Mouse (Mus musculus) megakaryocyte, embryonic 14.5 days (primary cell): ENCODE data around the gene Upk3b. TPM values are rescaled to one million over a fixed set of nuclear protein-coding genes. Genes with fewer than 3 reads are reported as not detected.

Source experiments
- H3K27me3 ChIP-seq: replicated peaks from 2 replicates; pipeline ENCODE3; 2012; ENCODE audit warnings: inconsistent platforms
- H3K36me3 ChIP-seq: replicated peaks from 2 replicates; pipeline ENCODE3; 2012; ENCODE audit warnings: low read length, inconsistent platforms, mixed read lengths
- H3K4me1 ChIP-seq: 2 replicates; pipeline ENCODE4 v1.6.1; 2012; ENCODE audit warnings: inconsistent platforms
- H3K4me3 ChIP-seq: replicated peaks from 2 replicates; pipeline ENCODE3; 2012; ENCODE audit warnings: moderate library complexity, mild to moderate bottlenecking, inconsistent platforms
- H3K9me3 ChIP-seq: 2 replicates; pipeline ENCODE4 v1.6.1; 2012; ENCODE audit warnings: inconsistent platforms
- FLI1 ChIP-seq: IDR thresholded peaks from 2 replicates; pipeline ENCODE4 v1.6.1; 2012; ENCODE audit warnings: low read length, inconsistent platforms, mixed read lengths
- GATA1 ChIP-seq: IDR thresholded peaks from 3 replicates; pipeline ENCODE4 v1.6.1; 2012; ENCODE audit warnings: mixed read lengths, low read length, inconsistent platforms, borderline replicate concordance
- polyA plus RNA-seq: library from polyadenylated mRNA; stranded (reverse); fragments of >175 nt; gene quantifications from 2 replicates; pipeline ENCODE4 v1.2.3, GENCODE M21; 2012; ENCODE audit warnings: low replicate concordance; ENCODE audit not compliant: insufficient read depth

Upk3b gene
- polyA plus RNA-seq, 1 experiment, result 0.06 TPM

DNA sequence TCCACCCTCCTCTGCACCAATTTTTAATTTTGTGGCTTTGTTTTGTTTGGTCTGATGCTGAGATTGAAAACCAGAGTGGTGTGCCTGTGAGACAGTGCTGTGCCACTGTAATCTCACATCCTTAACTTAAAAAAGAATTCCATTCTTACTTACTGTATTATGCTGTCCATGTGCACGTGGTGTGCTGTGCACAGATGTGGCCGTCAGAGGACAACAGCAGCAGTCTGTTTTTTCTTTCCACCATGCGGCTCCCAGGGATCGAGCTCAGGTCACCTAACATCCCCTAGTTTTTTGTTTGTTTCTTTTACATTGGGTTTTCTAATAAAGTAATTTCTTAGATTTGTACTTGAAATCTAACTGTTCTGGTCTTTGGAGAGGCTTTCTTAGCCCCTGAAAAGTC lies 33.8 kb upstream of the Upk3b start:
- Histone ChIP-seq H3K27me3 (no peaks in the 10 kb centered on the region), H3K4me1 (peaks cover 74% of the 10 kb centered on the region), H3K4me3 (no peak overlapping the region), H3K9me3 (no peaks in the 10 kb centered on the region), H3K36me3 (peaks cover 47% of the 10 kb centered on the region)
- TF ChIP-seq FLI1 (no peak), GATA1 (no peak)

DNA sequence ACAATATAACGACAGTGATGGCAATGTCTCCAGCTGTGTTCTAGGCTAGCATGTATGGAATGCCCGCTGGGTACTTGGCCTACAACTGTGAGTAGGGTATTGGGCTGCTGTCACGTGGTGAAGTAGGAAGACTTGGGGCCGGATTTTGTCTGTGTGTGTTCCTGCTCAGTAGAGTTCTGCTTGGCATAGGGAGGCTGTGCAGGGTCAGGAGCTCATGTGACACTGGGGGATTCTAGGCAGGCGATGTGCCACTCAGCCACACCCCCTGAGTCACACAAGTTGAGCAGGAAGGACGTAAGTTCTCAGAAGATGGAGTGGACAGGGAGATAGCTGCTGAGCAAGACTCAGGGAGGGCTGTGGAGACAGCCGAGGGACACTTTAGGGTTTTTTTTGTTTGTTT lies 30.6 kb upstream of the Upk3b start:
- peaks cover 59% of the 10 kb centered on the region for H3K4me1 ChIP-seq
- H3K9me3 ChIP-seq, result no peaks in the 10 kb centered on the region
- peaks cover 56% of the 10 kb centered on the region for H3K36me3 ChIP-seq
- H3K4me3 ChIP-seq, result peak overlapping the region; percentile 62
- no peaks in the 10 kb centered on the region for H3K27me3 ChIP-seq
- TF ChIP-seq FLI1 (no peak), GATA1 (no peak)

DNA sequence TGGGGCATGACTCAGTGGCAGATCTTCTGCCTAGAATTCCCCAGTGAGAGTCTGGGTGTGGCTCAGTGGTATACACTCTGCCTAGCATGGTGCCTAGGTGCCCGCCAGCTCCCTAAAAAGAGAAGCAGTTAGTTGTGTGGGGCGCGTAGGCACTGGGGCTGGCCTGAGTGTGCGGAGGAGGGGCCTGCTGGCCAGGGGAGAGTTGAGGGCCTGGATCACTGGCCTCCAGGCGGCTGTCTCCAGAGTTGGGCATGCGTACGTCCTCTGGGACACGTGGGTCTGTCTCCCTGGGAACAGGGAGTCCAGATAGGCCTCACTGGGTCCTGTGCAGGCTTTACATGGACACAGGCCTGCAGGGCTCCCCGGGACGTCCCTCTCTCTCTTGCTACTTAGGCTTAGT lies 23.4 kb upstream of the Upk3b start:
- H3K27me3 ChIP-seq, result no peaks in the 10 kb centered on the region
- peaks cover 79% of the 10 kb centered on the region for H3K36me3 ChIP-seq
- peaks cover 45% of the 10 kb centered on the region for H3K4me1 ChIP-seq
- TF ChIP-seq FLI1, result no peak
- TF ChIP-seq GATA1, result no peak
- H3K9me3 ChIP-seq, result no peaks in the 10 kb centered on the region
- H3K4me3 ChIP-seq, result no peak overlapping the region

DNA sequence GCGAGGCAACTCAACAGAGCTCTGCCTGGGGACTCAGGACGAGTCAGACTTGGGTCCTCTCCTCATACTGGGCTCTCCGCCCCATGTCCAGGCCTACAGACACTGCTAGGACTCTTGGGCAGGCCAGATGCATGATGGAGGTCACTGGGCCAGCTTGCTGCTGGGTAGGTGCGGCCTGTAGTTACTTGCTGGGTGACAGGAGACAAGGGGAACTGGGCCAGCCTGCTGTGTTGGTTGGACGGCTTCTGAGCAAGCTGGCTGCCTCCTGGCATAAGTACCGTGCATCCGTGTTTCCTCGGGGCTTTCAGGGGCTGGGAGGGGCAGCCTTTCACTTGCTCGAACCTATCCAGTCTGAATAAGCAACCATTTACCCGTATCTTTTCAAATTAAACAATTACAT lies 22.7 kb upstream of the Upk3b start:
- no peaks in the 10 kb centered on the region for H3K27me3 ChIP-seq
- no peak overlapping the region for H3K4me3 ChIP-seq
- H3K4me1 ChIP-seq, result peaks cover 46% of the 10 kb centered on the region
- no peak for TF ChIP-seq GATA1
- TF ChIP-seq FLI1, result no peak
- peaks cover 79% of the 10 kb centered on the region for H3K36me3 ChIP-seq
- H3K9me3 ChIP-seq, result no peaks in the 10 kb centered on the region

DNA sequence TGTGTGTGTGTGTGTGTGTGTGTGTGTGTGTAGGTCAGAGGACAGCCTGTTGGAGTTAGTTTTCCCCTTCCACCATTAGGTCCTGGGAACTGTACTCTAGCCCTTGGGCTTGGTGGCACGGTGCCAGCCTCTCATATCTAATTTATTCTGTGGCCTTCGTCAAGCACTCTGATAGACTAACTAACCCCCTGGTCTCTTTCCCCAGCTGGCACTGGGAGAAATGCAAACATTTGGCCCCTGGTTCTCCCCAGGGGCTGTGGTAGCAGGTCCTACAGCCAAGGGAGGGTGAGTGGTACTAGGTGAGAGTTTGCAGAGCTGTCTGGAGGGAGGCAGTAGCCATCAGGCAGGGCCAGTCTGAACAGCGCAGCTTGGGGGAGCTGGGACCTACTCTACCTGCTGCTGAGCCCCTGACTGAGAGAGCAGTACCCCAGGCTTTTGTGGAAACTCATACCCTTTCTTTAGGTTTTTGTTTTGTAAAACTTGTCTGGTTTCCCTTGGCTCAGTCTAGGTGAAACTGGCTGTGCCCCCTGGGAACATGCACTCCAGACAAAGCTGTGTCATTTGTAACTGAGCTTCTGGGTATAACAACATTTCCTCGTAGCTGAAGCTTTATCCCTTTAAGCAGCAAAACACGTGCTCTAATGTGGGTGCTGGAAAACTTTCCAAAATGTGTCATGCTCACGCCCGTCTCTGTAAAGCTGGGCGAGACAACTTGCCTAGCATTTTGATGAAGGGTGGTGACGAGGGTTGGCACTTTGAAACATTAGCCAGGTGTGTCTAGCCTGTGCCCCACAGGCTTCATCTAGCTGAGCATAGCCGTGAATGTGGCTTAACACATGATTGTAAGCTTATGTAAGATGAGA lies 22.1 kb upstream of the Upk3b start:
- Histone ChIP-seq H3K4me3 (no peak overlapping the region), H3K36me3 (peaks cover 78% of the 10 kb centered on the region), H3K9me3 (no peaks in the 10 kb centered on the region), H3K27me3 (no peaks in the 10 kb centered on the region), H3K4me1 (peaks cover 52% of the 10 kb centered on the region)
- no peak for TF ChIP-seq GATA1
- no peak for TF ChIP-seq FLI1

DNA sequence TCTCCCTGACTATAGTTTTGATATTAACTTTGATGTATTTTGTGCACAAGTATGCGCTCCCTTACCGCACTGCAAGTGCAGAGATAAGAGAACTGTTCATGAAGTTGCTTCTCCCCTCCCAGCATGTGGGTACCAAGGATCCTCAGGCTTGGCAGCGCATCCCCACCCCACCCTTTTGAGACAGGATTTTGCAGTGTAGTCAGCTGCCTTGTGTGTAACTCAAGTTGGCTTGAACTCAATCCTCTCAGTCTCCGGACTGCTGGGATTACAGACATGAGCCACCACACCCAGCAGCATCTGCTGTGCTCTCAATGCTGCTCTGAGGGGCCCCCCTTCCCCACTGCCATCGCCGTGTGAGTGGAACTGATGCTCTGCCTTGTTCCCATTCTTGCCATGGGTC lies 21.0 kb upstream of the Upk3b start:
- H3K27me3 ChIP-seq, result no peaks in the 10 kb centered on the region
- peaks cover 63% of the 10 kb centered on the region for H3K4me1 ChIP-seq
- H3K9me3 ChIP-seq, result no peaks in the 10 kb centered on the region
- no peak overlapping the region for H3K4me3 ChIP-seq
- no peak for TF ChIP-seq FLI1
- TF ChIP-seq GATA1, result no peak
- H3K36me3 ChIP-seq, result peaks cover 78% of the 10 kb centered on the region

DNA sequence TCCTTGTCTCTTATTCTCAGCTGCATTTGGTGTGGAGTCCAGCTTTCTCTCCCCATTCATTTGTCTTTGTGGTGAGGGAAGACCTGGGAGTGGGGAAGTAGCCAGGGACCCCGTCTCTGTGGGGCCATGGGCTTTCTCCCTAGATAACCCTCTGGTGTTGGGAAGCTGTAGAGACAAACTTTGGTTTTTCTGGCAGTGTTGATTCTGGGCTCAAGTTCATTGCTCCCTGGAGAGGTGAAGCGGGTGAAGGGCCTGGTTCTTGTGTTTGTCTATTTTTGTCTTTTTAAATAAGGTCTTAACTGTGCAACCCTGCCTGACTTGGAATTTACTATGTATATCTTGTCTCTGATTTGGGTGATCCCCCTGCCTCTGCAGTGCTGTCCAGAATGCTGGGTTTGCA lies 19.6 kb upstream of the Upk3b start:
- peak overlapping the region; percentile 34 for H3K4me3 ChIP-seq
- no peak for TF ChIP-seq GATA1
- TF ChIP-seq FLI1, result no peak
- H3K36me3 ChIP-seq, result peaks cover 74% of the 10 kb centered on the region
- H3K9me3 ChIP-seq, result no peaks in the 10 kb centered on the region
- peaks cover 68% of the 10 kb centered on the region for H3K4me1 ChIP-seq
- no peaks in the 10 kb centered on the region for H3K27me3 ChIP-seq

DNA sequence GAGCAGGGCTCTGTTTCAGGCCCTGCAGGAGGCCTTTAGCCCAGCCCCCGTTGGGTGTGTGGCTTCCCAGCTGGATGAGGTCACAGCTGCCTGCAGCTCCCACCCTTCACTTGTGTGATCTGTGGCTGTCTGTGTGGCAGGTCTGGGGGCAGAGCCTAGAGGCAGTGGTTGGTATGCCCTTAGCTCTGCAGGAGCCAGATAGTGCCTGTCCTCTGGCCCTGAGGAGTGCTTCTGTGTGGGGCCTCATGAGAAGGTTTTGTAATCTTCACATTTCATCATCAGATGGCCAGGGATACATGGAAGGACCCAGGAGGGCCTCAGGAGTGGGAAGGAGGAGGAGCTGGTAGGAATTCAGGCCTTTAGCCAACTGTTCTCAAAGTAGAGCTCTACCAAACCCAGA lies 18.4 kb upstream of the Upk3b start:
- Histone ChIP-seq H3K9me3 (no peaks in the 10 kb centered on the region), H3K4me1 (peaks cover 74% of the 10 kb centered on the region), H3K27me3 (no peaks in the 10 kb centered on the region), H3K36me3 (peaks cover 78% of the 10 kb centered on the region), H3K4me3 (peak overlapping the region; percentile 60)
- TF ChIP-seq FLI1 (no peak), GATA1 (no peak)

DNA sequence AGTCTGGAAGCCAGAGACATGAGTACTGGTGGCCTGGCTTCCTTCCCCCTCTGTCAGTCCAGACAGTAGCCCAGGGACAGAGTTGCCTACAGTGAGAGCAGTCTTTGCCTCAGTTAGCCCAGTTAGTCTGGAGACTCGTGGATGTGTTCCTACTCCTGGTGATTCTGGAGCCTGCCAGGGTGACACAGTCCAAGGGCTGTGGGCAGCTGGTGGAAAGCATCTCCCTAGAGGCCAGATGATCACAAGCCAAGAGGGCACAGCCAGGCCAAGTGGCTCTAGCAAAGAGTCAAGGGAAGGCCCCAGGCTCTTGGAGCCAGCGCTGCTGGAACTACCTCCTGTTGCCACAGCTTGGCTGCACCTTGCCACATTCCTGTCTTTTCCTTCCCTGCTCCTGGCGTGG lies 12.6 kb upstream of the Upk3b start:
- Histone ChIP-seq H3K4me1 (peaks cover 63% of the 10 kb centered on the region), H3K27me3 (peaks cover 2% of the 10 kb centered on the region), H3K9me3 (no peaks in the 10 kb centered on the region), H3K36me3 (peaks cover 92% of the 10 kb centered on the region), H3K4me3 (no peak overlapping the region)
- TF ChIP-seq FLI1 (no peak), GATA1 (no peak)

DNA sequence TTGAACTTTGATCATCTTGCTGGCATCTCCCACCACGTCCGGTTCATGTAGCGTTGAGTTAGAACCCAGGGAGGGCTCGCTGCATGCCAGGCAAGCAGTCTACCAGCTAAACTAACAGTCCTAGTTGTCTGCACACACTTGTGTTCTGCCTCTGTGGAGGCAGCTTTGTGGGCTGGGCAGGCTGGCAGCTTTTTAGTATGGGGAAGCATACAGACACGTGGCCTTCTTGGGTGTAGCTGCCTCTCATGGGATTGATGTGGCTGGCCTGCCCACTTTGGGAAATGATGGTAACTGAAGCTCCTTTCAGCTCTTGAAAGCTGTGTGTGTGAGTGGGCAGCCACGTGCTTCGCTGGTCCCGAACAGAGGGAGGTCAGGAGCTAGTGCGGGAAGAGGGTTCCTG lies 11.4 kb upstream of the Upk3b start:
- H3K27me3 ChIP-seq, result peaks cover 2% of the 10 kb centered on the region
- H3K36me3 ChIP-seq, result peaks cover 93% of the 10 kb centered on the region
- peaks cover 52% of the 10 kb centered on the region for H3K4me1 ChIP-seq
- H3K9me3 ChIP-seq, result no peaks in the 10 kb centered on the region
- no peak overlapping the region for H3K4me3 ChIP-seq
- TF ChIP-seq GATA1, result no peak
- no peak for TF ChIP-seq FLI1
